Mouse (Mus musculus): ENCODE data around the gene Zdhhc8.

The Zdhhc8 gene

GRCm38 (mm10) chr16:18234671-18235388 lies at the start of gene Zdhhc8:
Gene Zdhhc8, minus strand, starts transcription at chr16:18235136.
- DNase-seq (ENCODE audit: low read depth, low spot score) = peak; percentile 68

GRCm38 (mm10) chr16:18275166-18275565 lies 40.2 kb upstream of the Zdhhc8 start:
- no peak for DNase-seq (ENCODE audit: low read depth, low spot score)

- no peak for DNase-seq (ENCODE audit: low read depth, low spot score)
Measured at GRCm38 (mm10) chr16:18268182-18268581, 33.2 kb upstream of the Zdhhc8 start.

GRCm38 (mm10) chr16:18265024-18265423 lies 30.1 kb upstream of the Zdhhc8 start:
- DNase-seq (ENCODE audit: low read depth, low spot score) = no peak

- no peak for DNase-seq (ENCODE audit: low read depth, low spot score)
Measured at GRCm38 (mm10) chr16:18258221-18258620, 23.3 kb upstream of the Zdhhc8 start, which contains the start of gene Gm49776. Gene Gm49776, minus strand, starts transcription at chr16:18258321.

GRCm38 (mm10) chr16:18253866-18254265 lies 18.9 kb upstream of the Zdhhc8 start:
- DNase-seq (ENCODE audit: low read depth, low spot score) = no peak

- DNase-seq (ENCODE audit: low read depth, low spot score) = no peak
Measured at GRCm38 (mm10) chr16:18252736-18253135, 17.8 kb upstream of the Zdhhc8 start.

- DNase-seq (ENCODE audit: low read depth, low spot score) = no peak
Measured at GRCm38 (mm10) chr16:18250828-18251790, 16.2 kb upstream of the Zdhhc8 start.

GRCm38 (mm10) chr16:18250231-18250630 lies 15.3 kb upstream of the Zdhhc8 start:
- DNase-seq (ENCODE audit: low read depth, low spot score) = no peak

GRCm38 (mm10) chr16:18249364-18249967 lies 14.5 kb upstream of the Zdhhc8 start:
- no peak for DNase-seq (ENCODE audit: low read depth, low spot score)

- peak; percentile 95 for DNase-seq (ENCODE audit: low read depth, low spot score)
Measured at GRCm38 (mm10) chr16:18248433-18249363, 13.8 kb upstream of the Zdhhc8 start, which contains the start of the genes Trmt2a and Ranbp1. Gene Trmt2a, plus strand, starts transcription at chr16:18248679. Gene Ranbp1, minus strand, starts transcription at chr16:18248732.

- no peak for DNase-seq (ENCODE audit: low read depth, low spot score)
Measured at GRCm38 (mm10) chr16:18247521-18248399, 12.8 kb upstream of the Zdhhc8 start.

- no peak for DNase-seq (ENCODE audit: low read depth, low spot score)
Measured at GRCm38 (mm10) chr16:18241581-18241980, 6.6 kb upstream of the Zdhhc8 start.

- no peak for DNase-seq (ENCODE audit: low read depth, low spot score)
Measured at GRCm38 (mm10) chr16:18236676-18237501, 2.0 kb upstream of the Zdhhc8 start.

GRCm38 (mm10) chr16:18235389-18236065 lies 591 bp upstream of the Zdhhc8 start:
- peak; percentile 46 for DNase-seq (ENCODE audit: low read depth, low spot score)

- no peak for DNase-seq (ENCODE audit: low read depth, low spot score)
Measured at GRCm38 (mm10) chr16:18233919-18234670, 841 bp downstream of the Zdhhc8 start.

- DNase-seq (ENCODE audit: low read depth, low spot score) = no peak
Measured at GRCm38 (mm10) chr16:18233451-18233850, 1.5 kb downstream of the Zdhhc8 start.

- no peak for DNase-seq (ENCODE audit: low read depth, low spot score)
Measured at GRCm38 (mm10) chr16:18231451-18231850, 3.5 kb downstream of the Zdhhc8 start.
